Mouse (Mus musculus) heart, adult 2 months (tissue): ENCODE results near the gene Actb.

Source experiments
- CTCF ChIP-seq: fragments of 200-600 bp; IDR thresholded peaks from 2 replicates; pipeline ENCODE4 v1.8.1; 2022; ENCODE audit warnings: antibody characterized with exemption, mild to moderate bottlenecking, moderate library complexity
- EP300 ChIP-seq: fragments of 200-500 bp; IDR thresholded peaks from 2 replicates; pipeline ENCODE4 v1.6.1; 2011; ENCODE audit warnings: low read depth, low read length, control low read depth; ENCODE audit not compliant: insufficient read depth

- TF ChIP-seq CTCF (no peak), EP300 (no peak)
Observed at GRCm38 (mm10) chr5:142853585-142853984, 53.0 kb downstream of the Actb start.
